Mouse (Mus musculus) left cerebral cortex, adult 18-20 months (tissue): ENCODE results near the gene Rnf157. TPM values are rescaled to one million over a fixed set of nuclear protein-coding genes. Genes with fewer than 3 reads are reported as not detected.

ENCODE experiments used
- DNase-seq, 2 experiments: peaks; one replicate each; pipeline ENCODE4 v3.0.0; 2021 to 2022; ENCODE audit warnings: low spot score in 2 of 2, mixed read lengths in 1 of 2
- total RNA-seq, 2 experiments: library from RNA; stranded (reverse); gene quantifications; 2 replicates each; pipeline ENCODE4 v1.2.3; 2021

Gene Rnf157
- total RNA-seq, 2 experiments from 2014 or later: 256 to 274 TPM

DNA sequence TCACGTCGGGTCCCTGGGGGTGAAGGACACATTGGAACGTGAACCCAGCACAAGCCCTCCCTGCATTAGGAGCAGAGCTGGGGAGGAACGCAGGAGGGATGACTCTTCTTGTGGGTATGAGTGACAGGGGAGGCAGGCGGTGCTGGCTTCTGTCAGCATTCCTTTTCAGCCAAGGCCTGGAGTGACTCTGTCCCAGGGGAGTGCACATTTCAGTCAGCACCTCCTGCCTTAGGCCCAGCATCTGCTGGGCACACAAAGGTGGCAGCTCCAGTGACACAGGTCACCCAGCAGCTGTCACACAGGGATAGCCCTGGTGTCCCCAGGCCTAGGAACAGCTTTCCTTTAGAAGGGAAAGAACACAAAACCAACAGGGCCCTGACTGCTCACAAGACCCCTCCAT lies 64.9 kb downstream of the Rnf157 start:
- no peak for DNase-seq

DNA sequence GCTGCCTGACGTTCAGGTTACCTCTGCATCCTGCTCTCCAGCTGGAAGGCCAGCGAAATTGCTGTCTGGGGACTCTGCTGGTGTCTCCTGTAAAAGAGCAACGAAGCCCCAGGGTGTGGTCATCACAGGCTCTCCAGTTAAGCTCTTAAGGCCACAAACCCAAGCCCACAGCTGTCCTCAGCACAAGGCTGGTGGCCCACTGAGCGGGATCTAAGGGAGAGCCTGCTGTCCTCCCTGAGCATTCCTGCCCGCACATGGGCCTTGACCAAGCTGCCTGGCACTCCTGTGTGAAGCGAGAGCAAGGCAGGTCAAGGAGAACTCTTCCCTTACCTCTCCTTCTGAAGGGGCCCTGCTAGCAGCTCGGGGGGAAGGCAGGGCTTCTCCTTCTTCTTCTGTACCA lies 65.8 kb downstream of the Rnf157 start:
- no peak for DNase-seq

DNA sequence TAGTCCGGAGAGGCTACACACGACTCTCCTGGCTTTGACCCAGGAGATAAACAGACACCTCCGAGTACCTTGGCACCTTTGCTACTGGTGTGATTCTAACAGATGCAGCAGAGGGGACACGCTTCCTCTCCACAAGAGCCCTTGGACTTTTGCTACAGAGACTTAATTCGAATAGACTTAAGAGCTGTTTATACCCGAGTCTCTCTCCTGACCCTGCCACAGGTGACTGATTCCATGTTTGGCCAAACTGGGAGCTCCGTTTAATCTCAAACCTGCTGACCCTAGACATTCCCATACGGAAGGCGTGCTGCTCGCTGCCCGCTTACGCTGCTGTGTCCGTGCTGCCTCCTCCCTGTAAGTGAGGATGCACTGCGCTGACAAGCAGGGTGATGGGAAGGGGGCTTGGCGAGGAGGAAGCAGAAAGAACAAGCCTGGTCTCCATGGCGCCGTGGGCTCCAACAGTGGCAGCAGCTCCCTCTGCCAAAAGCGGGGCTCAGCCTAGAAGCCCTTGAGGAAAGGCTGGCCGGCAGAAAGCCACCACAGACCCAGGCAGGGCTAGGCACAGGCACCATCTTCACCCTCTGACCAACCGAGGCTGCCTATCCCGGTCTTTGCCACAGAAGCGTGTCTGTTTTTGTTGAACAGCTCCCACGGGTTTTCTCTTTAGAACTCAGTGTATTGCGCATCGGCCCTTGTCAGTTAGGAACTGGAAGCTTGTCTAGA lies 70.6 kb downstream of the Rnf157 start:
- no peak for DNase-seq

DNA sequence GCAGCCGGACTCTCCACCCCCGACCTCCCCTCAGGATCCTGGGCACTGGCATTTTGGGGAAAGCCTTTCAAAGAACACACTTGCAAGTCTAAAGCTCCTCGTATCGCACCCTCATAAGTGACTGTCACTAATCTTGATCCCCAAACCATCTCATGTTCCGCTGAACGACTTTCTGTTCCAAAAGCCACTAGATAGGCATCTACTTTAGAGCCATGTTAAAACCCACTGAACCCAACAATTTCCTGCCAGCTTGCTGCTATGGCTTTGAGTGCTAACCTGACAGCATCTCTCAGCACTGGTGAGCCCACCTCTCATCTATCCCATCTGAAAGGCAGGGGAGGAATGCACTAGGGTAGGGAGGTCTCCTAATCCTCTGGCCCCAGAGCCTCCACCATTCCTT lies 75.3 kb downstream of the Rnf157 start:
- DNase-seq: no peak

DNA sequence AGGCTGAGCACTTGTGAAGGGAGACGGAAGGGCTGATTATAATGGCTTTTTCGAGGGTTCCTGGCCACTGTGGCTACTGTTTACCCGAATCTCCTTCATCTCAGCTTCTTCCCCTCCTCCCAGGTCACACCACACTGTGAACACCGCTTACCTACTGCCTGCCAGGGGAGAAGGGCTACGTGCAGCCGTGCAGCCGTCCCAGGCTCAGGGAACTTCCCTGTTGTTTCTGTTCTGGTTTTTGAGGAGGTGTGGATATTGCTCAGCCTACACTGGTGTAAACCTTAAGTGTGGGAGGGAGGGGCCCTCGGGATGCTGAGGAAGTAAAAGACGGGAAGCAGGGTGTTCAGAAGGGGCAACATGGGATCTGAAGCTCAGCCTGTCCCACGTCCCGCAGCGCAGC lies 75.8 kb downstream of the Rnf157 start:
- no peak for DNase-seq

DNA sequence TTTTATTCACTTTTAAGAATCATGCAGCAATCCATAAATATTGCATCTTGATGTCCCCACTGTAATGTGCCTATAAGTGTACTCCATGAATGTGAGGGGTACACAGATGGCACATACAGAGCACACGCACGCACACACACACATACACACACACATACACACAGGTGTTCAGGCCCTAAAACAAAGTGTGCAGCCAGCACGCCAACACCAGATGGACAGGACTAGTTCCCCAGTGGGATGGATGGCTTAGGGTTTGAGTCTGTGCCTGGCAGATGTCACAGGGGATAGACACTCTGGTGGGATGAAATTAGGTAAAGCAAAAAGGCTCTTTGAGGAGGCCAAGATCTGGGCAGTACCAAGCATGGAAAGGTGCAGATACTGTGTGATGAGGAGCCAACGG lies 76.4 kb downstream of the Rnf157 start:
- no peak for DNase-seq

DNA sequence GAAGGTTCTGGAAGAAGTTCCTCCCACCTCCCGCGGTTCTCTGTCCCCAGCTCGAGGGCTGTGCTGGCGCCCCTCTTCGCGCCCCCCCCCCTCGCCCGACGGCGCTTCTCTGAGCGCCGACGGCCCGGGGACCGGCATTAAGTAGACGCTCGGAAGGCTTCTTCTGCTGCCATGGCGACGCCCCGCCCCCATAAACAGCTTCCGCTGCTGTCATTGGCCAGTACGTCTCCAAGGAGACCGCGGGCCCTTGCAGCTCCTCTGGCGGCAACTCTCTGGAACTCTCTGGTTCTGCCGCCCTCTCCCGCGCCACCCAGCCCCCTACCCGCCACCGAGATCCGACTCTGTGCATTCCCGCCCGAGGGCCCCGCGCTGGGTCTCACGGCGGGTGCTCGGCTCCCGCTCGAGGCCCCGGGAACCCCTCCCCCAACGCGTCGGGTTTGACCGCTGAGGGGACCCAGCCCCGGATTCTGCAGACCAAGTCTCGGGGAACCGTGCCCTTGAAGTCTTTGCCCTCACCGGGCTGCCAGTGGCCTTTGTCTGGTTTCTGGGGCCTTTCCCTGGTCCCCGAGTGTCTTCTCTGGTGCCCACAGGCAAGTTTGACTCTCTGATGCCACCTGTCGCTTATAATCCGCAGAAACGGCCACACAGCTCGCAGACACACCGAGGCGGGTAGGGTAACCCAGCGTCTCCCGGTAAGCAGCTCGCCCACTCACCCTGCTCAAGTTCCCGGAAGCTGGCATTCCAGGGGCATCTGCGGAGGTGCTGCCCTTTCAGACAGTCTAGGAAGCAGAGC lies 77.4 kb downstream of the Rnf157 start, which contains the start of gene Foxj1:
Gene Foxj1, minus strand, starts transcription at position 156 of the 793 bp plus-strand sequence.
- peak; percentile 95 to 97 for DNase-seq

DNA sequence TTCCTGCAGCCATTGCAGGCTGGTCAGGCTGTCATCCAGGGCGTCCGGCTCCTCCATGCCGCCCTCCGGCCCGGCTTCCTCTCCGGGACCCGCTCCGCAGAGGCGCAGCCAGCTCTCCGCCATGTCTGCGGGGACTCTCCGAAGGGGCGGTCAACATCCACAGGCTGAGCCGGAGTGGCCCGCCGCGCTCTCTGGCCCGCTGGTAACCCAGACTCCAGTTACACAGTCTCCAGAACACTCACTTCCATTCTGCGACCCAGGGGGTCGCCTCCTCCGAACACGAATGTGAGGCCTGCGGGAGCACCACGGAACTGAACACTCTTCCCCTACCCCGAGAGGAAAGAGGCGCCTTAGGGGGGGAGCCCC lies 78.4 kb downstream of the Rnf157 start:
- no peak for DNase-seq

DNA sequence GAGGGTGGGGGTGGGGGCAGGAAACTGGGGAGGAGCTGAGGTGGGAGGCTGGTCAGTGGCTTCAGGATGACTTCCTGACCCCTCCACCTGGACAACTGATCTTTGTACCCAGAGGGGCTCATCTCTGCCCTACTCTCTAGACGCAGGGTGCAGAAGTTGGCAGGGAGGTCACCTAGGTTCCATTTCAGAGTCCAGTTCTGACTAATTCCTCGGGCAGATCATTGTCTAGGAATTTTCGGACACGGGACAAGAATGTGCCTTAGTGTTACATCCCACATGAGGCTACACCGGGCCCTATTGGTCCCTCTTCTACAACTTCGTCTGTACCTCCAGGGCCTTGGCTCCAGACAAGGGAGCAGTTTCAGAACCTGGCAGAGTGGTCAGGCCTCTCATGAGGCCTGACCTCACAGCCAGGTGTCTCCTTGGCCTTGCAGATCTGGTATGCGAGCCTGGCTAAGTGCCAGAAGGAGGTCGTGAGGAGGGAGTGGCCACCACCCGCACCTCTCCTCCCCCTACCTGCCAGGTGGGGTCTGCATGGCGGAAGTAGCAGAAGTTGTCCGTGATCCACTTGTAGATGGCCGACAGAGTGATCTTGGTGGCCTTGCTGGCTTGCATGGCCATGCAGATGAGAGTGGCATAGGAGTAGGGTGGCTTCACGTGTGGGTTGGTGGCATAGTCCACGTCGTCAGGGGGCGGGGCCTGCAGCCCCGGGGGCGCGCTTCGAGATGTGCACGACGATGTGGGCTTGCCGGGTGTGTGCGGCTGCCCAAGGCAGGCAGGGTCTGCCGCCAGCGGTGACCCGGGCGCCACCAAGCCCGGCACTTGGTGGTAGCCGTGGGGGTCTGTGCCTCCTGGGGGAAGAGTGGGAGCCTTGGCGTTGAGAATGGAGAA lies 79.1 kb downstream of the Rnf157 start:
- DNase-seq: no peak

DNA sequence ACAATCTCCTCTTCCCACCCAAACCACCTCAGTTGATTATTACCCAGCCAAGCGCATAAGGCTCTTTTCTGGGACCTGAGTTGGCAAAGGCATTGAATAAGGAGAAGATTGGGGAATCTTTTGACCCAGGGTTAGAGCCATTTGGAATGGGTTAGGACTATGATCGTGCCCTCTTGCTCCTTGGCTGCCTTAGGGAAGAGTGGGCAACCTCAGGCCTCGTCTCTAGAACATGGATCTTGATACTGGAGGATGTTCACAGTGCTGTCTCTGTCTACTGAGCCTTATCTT lies 79.9 kb downstream of the Rnf157 start:
- DNase-seq: no peak

DNA sequence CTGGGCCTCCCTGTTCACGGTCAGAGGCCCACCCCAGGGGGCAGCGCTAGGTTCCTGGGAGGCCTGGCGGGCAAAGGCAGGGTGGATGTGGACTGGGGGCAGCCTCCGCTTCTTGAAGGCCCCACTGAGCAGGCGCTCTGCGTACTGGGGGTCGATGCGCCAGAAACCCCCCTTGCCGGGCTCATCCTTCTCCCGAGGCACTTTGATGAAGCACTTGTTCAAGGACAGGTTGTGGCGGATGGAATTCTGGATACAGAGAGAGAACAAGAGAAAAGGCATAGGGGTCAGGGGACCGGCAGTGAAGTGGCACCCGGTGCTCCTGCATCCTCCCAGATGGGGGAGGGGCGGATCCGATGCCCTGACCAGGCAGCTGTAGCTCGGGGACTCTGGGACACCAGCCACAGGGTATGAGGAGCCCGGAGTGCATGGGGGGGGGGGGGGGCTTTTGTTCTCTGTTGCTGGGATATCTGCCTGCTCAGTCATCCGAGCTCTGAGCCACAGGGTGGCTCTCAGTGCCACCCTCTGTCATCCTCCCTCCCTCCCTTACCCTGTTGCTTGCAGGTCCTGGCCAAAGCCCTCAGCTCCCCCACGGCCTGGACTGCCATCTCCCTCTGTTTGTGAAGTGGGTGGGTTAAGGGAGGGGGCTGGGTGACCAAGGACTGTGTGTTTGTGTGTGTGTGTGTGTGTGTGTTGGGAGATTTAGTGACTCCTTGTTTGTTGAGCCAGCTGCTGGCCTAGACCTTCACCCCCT lies 80.4 kb downstream of the Rnf157 start:
- peak in 1 of 2 experiments; percentile 43 for DNase-seq

DNA sequence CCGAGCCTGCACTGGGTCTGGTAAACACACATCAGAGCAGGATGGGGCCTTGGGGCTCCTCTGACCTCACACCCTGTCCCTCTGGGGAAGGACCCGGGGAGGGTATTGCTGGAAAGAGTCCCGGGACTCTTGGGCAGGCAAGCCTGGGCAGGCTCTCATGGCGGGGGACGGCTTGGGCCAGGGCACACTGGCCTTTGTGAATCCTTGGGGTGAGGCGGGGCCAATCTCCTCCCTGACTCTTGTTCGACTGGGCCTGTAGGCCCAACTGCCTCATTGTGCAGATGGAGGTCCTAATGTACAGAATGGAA lies 82.7 kb downstream of the Rnf157 start:
- DNase-seq: no peak

DNA sequence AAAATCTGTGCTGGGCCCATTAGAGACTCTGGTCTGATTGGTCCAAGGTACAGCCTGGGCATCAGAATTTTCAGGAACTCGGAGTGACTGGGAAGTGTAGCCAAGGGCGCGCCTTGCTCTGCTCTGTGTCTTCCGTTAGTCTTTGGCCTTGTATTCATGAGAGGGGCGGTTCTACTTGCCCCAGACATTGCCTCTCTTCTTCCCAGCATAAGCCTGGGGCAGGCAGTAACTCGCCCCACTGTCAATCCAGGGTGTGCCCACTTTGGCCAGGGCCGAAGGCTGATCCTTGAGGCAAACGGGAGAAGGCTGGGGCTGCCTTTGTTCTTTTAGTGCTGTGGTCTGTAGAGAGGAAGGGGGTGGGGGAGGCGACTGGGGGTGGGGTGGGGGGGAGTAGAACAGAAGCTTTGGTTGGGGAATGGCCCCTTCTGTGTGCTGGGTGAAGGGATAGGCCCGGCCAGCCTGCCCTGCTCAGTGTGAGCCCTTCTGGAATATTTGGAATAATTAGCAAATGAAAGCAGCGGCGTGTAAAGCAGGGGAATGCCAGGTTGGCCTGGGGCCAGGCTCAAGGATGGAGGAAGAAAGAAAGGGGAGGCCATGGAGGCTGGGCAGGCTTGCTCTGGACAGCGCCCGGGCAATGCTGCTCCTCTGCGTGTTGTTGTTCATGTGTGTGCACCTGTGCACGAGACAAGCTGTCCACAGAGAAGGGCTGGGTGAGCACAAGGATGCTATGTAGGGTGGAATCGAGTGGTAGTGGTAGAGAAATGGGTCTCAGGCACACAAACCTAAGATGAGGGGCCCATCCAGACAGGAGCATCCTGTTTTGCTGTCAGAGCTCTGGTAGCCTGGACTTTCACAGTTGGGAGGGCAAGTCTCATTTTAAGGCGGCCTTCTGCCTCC lies 83.3 kb downstream of the Rnf157 start:
- no peak for DNase-seq

DNA sequence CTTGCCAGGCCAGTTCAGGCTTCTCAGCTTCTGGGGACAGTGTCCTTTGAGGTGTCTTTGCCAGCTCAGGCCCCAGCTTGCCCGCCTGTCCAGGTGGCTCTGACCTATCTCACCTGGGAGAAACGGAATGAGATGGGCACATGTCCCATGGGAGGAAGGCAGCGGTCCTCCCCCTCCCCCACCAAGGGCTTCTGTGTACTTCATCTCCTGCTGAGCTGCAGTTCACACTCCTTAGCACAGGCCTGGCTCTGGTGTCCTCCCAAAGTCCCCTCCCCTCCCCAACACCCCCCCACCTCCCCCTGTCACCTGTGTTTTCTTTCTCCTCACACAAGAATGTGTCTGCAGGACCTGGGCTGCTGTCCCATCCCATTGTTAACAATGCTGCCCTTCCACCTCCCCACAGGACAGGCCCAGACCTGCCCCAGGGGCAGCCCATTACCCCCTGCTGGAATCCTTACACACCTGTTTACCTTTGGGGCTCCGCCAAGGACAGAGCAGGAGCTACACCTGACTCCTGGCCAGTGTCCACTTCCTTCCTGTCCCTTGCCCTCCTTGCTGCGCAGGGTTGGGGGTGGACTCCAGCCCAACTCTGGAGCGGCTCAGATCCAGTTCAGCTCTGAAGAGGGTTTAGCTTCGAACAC lies 85.7 kb downstream of the Rnf157 start:
- DNase-seq: no peak

DNA sequence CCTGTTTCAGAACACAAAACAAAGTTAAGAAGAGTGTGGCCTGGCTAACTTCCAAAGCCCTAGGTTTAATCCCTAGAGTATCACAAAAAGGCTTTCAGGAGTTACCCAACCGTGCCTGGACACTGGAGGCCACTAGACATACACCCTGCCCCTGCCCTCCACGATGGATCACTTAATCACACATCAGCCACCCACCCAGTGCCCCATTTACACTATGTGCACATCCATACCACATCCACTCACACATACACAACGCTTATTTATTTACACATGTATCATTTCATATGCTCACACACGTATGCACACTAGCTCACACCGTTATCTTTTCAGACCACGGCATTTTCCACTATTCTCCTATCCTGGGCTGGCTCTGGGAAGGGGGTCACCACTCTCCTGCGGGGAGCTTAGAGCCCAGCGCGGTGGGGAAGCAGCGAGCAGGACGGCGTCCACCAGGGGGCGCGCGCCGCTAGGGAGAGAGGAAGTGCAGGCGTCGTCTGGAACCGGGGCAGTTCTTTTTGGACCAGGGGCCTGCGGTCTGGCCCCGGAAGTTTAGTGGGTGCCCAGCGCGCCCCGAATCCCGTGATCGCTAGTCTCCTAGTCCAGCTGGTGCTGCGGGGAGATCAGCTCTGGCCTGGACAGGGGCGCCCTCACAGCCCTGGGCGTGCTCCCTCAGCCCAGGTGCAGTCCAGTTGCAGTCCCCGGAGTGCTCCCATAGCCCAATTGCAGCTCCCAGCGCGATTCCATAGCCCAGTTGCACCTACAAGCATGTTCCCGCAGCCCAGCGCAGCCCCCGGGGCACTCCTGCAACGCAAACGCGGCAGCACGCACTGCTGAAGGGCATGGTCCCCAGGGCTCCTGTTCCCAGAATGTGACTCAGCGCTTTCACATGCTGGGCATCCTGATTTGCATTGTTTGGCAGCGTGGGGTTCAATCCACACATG lies 93.8 kb downstream of the Rnf157 start:
- peak; percentile 86 to 93 for DNase-seq

DNA sequence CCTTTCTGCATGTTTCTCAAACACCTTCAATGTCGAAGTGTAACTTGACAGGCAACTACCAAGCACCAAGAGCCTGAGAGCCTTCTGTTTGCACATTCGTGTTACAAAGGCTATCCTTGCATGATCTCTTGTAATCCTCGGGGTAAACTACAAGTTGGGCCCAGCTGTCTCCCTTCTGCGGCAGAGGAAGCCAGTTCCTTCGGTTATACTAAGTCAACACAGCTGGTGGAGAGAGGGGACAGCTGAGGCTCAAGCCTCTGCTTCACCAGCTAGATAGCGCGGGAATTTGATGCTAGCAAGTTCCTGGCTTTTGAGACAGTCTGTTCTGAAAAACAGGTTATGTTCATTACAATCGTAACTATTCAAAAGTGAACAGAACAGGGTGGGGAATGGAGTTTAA lies 100.5 kb downstream of the Rnf157 start:
- no peak for DNase-seq

DNA sequence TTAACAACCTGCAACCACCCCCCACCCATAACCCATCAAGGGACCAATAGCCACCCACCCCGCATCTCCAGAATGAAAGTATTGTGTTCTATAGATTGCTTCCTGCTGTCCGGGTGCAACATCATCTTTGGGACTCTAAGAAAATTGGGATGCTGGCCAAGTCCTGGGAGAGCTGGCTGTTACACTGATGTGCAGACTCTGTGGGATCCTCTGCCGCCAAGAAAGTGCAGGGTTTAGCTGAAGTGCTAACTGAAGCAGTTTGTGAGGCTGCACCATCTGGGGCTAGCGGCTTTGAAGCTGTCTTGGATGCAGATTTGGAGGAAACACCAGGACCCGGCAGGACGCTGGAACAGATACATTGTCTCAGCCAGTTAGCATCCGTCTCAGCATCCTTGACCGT lies 101.7 kb downstream of the Rnf157 start:
- peak in 1 of 2 experiments; percentile 20 for DNase-seq

DNA sequence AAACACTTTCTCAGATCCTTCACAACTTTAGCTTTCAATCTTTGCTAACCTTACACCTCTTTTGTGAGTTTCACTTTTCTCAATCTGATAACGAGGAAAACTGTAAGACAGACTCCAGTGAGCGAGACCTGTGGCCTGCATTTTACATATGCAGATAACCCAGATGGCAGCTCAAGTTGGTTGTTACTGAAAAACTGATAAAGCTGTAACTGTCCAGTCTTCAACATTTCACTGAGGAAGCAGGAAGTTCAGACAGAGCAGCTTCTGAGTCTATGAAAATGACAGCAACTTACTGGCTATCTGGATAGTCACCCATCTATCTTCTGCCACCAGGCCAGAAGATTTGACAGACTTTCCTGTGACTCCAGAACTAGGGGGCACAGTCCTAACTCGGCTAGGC lies 103.2 kb downstream of the Rnf157 start:
- DNase-seq: no peak
